Mouse (Mus musculus) heart, adult 2 months (tissue): ENCODE results near the gene Synpo2. TPM values are rescaled to one million over a fixed set of nuclear protein-coding genes. Genes with fewer than 3 reads are reported as not detected.

Source experiments
- DNase-seq, 2 experiments: peaks; one replicate each; pipeline ENCODE4 v3.0.0; 2021
- H3K27ac ChIP-seq: fragments of 200-600 bp; 2 replicates; pipeline ENCODE4 v1.8.1; 2022
- H3K27me3 ChIP-seq: fragments of 200-500 bp; 2 replicates; pipeline ENCODE4 v1.6.1; 2012; ENCODE audit warnings: mild to moderate bottlenecking, low read length, inconsistent platforms, mixed read lengths; ENCODE audit not compliant: control insufficient read depth, insufficient read depth
- H3K36me3 ChIP-seq: fragments of 200-500 bp; 2 replicates; pipeline ENCODE4 v1.6.1; 2012; ENCODE audit warnings: low read length, inconsistent platforms; ENCODE audit not compliant: control insufficient read depth, insufficient read depth
- H3K4me1 ChIP-seq: fragments of 200-500 bp; 2 replicates; pipeline ENCODE4 v1.6.1; 2011; ENCODE audit warnings: low read length; ENCODE audit not compliant: control insufficient read depth, insufficient read depth
- H3K4me3 ChIP-seq: fragments of 200-600 bp; 2 replicates; pipeline ENCODE4 v1.8.1; 2022
- H3K79me2 ChIP-seq: fragments of 200-500 bp; replicated peaks from 2 replicates; pipeline ENCODE4 v1.6.1; 2012; ENCODE audit warnings: mild to moderate bottlenecking, inconsistent platforms, low read length, moderate library complexity, mixed read lengths; ENCODE audit not compliant: control insufficient read depth, insufficient read depth
- H3K9ac ChIP-seq: fragments of 200-500 bp; 2 replicates; pipeline ENCODE4 v1.6.1; 2012; ENCODE audit warnings: low read depth, mild to moderate bottlenecking, control low read depth, inconsistent platforms, low read length, mixed read lengths
- CTCF ChIP-seq: fragments of 200-600 bp; IDR thresholded peaks from 2 replicates; pipeline ENCODE4 v1.8.1; 2022; ENCODE audit warnings: antibody characterized with exemption, mild to moderate bottlenecking, moderate library complexity
- EP300 ChIP-seq: fragments of 200-500 bp; IDR thresholded peaks from 2 replicates; pipeline ENCODE4 v1.6.1; 2011; ENCODE audit warnings: low read depth, low read length, control low read depth; ENCODE audit not compliant: insufficient read depth
- POLR2A ChIP-seq: fragments of 200-500 bp; IDR thresholded peaks from 2 replicates; pipeline ENCODE4 v1.6.1; 2011; ENCODE audit warnings: mild to moderate bottlenecking, low read depth, low read length, control low read depth; ENCODE audit not compliant: insufficient read depth
- WGBS: fragments of 180-500 bp; shearing (Covaris S2); methylation state at CpG from one replicate; pipeline ENCODE4 v1.1.7; 2018; 5-methylcytosine and 5-hydroxymethylcytosine counted together
- intact Hi-C: fragments of 180-260 bp; cut with DNase I; formaldehyde crosslinking; loops from one replicate; pipeline ENCODE4 v1.15.1; 2025
- polyA plus RNA-seq: library from polyadenylated mRNA; depleted of rRNA; stranded (reverse); fragments of >200 nt; gene quantifications from 2 replicates; pipeline ENCODE4 v1.2.3, GENCODE M21; 2012
- total RNA-seq, 2 experiments: library from RNA; stranded (reverse); gene quantifications; 2 replicates each; pipeline ENCODE4 v1.2.3; 2021

Gene Synpo2
- total and polyA plus RNA-seq, 3 experiments = 19.3 to 97.5 (median 85.8) TPM

DNA sequence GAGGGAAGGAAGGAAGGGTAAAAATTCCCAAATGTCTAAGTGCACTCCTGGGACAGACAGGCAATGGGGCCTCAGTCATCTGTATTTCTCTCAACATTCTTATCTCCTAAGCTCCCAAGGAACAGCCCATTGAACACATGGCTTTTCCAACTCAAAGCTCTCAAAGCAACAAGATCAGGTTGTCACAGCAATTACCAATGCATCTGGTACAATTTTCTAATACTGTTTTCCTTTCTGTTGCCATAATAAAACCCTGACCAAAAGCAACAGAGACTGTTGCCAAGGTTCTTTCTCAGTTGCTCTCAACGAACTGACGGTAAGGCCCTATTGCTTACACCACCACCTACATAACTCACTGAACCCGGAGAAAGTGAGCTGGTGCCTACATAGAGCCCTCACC, 8.7 kb downstream of the Synpo2 start:
- Histone ChIP-seq H3K27ac (no peak overlapping the region; the same call in 1 of the 2 replicates), H3K9ac (no peak overlapping the region), H3K27me3 (no peaks in the 10 kb centered on the region), H3K36me3 (peaks cover 4% of the 10 kb centered on the region), H3K4me3 (no peak overlapping the region), H3K4me1 (peaks cover 3% of the 10 kb centered on the region), H3K79me2 (no peaks in the 10 kb centered on the region)
- intact Hi-C loops = loop anchor here (5.0 kb wide), 1 partner anchor 35 kb away; no protein-coding TSS in a partner anchor
- DNase-seq = no peak
- TF ChIP-seq CTCF (no peak), POLR2A (no peak), EP300 (no peak)
- WGBS = 45% methylated on average over 3 of the region's 3 CpGs

DNA sequence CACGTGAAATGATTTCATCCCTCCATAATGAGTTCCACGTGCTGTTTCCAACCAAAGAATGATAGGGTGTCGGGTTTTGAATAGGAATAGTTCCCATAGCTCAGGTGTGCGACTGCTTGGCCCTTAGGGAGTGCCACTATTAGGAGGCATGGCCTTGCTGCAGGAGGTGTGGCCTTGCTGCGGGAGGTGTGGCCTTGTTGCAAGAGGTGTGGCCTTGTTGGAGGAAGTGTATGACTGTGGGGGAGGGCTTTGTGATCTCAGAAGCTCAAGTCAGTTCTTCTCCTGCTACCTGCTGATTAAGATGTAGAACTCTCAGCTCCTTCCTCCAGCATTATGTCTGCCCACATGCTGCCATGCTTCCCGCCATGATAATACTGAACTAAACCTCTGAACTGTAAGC, 17.3 kb downstream of the Synpo2 start:
- H3K27ac ChIP-seq = no peak overlapping the region
- no peaks in the 10 kb centered on the region for H3K36me3 ChIP-seq
- intact Hi-C loops = no loop called here
- H3K4me3 ChIP-seq = no peak overlapping the region
- TF ChIP-seq CTCF (no peak), POLR2A (no peak), EP300 (no peak)
- 63% methylated on average over 6 of the region's 6 CpGs for WGBS
- no peaks in the 10 kb centered on the region for H3K4me1 ChIP-seq
- no peak overlapping the region for H3K9ac ChIP-seq
- no peaks in the 10 kb centered on the region for H3K27me3 ChIP-seq
- DNase-seq = no peak
- H3K79me2 ChIP-seq = peaks cover 3% of the 10 kb centered on the region; the same call in 1 of the 2 replicates

DNA sequence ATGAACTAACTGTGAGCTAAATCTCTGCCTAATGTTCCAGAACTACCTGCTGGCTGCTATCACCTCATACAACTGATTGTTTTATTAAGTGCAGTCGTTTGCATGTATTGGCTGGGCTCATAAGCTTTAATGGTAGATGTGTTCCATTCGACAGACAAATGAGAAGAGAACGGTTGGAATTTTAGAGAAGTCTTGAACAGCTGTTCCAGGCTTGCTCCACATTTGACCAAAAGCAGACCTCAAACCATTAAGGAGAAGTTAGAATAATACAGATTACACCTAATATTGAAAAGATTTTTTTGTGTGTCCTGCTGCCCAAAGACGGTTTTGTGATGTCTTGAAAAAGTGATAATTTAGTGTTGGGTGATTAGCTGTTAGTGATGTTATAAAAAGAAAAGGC, 27.1 kb downstream of the Synpo2 start:
- intact Hi-C loops = no loop called here
- H3K4me3 ChIP-seq = no peak overlapping the region
- H3K79me2 ChIP-seq = no peaks in the 10 kb centered on the region
- H3K36me3 ChIP-seq = peaks cover 5% of the 10 kb centered on the region
- H3K9ac ChIP-seq = no peak overlapping the region
- H3K4me1 ChIP-seq = peaks cover 7% of the 10 kb centered on the region
- H3K27me3 ChIP-seq = no peaks in the 10 kb centered on the region
- no peak for TF ChIP-seq EP300
- no peak for TF ChIP-seq CTCF
- no peak for TF ChIP-seq POLR2A
- 70% methylated on average over 4 of the region's 4 CpGs for WGBS
- no peak for DNase-seq
- no peak overlapping the region for H3K27ac ChIP-seq

DNA sequence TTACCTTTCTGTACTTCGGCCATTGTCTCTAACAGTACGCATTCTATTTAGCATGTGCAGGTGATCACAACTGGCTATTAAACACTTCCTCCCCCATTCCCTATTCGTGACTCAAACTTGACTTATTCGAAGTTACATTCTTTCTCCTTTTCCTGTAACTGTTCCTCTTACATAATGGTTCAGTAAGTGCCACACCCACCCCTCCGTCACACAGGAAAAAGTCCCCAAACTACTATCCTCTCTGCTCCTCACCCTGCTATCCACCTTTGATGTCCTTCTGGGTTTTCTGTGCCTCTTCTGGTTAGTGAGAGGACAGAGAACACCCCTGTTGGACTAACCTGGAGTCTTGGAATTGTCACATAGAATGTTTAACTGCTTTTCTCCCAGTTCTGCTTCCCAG, 28.6 kb downstream of the Synpo2 start:
- Histone ChIP-seq H3K9ac (no peak overlapping the region), H3K79me2 (no peaks in the 10 kb centered on the region), H3K4me1 (peaks cover 7% of the 10 kb centered on the region), H3K36me3 (peaks cover 6% of the 10 kb centered on the region), H3K27me3 (no peaks in the 10 kb centered on the region), H3K4me3 (no peak overlapping the region), H3K27ac (no peak overlapping the region)
- TF ChIP-seq EP300 = no peak
- no peak for TF ChIP-seq POLR2A
- no peak for TF ChIP-seq CTCF
- no peak for DNase-seq
- 47% methylated on average over 5 of the region's 5 CpGs for WGBS
- intact Hi-C loops = no loop called here

DNA sequence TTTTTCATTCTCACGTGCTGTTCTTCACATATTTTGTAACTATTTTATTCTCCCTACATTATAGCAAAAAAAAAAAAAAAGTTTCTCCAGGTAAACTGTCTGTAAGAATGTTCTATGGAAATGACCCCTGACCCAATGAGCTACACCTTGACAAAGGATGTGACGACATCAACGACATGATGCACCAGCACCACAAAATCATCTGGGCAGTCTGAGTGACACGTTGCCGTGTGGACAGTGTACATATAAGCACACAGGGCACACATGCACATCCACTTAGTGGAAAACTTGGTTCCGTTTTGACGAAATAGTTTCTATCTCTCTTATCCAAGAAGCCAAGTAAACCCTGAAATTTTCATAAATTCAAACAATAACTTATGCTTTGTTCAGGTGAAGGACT, 30.5 kb downstream of the Synpo2 start:
- Histone ChIP-seq H3K9ac (no peak overlapping the region), H3K27me3 (no peaks in the 10 kb centered on the region), H3K79me2 (no peaks in the 10 kb centered on the region), H3K36me3 (peaks cover 6% of the 10 kb centered on the region), H3K4me3 (no peak overlapping the region), H3K4me1 (peaks cover 7% of the 10 kb centered on the region), H3K27ac (peak overlapping the region; percentile 50)
- intact Hi-C loops = no loop called here
- 63% methylated on average over 7 of the region's 7 CpGs for WGBS
- TF ChIP-seq EP300 = no peak
- no peak for TF ChIP-seq CTCF
- no peak for TF ChIP-seq POLR2A
- no peak for DNase-seq

DNA sequence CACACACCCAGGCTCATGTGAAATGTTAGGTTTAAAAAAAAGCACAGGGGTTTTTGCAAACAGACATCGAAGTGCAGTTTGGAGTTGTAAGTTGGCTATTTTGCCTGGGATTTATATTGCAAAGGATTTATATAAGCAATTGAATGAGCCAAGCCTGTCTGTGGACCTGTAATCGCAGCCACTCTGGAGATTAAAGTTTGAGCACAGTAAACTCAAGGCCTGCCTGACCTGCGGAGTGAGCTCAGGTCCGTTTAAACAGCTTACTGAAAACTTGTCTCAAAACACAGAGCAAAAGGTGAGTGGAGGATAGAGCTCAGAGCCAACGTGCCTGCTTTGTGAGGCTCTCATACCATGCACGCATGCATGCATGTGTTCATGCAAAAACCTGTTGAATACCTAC, 30.9 kb downstream of the Synpo2 start:
- Histone ChIP-seq H3K27me3 (no peaks in the 10 kb centered on the region), H3K27ac (peak overlapping the region; percentile 50), H3K9ac (no peak overlapping the region), H3K36me3 (peaks cover 6% of the 10 kb centered on the region), H3K4me3 (no peak overlapping the region), H3K4me1 (peaks cover 7% of the 10 kb centered on the region), H3K79me2 (no peaks in the 10 kb centered on the region)
- 49% methylated on average over 6 of the region's 6 CpGs for WGBS
- intact Hi-C loops = no loop called here
- DNase-seq = no peak
- TF ChIP-seq POLR2A = no peak
- no peak for TF ChIP-seq EP300
- no peak for TF ChIP-seq CTCF

DNA sequence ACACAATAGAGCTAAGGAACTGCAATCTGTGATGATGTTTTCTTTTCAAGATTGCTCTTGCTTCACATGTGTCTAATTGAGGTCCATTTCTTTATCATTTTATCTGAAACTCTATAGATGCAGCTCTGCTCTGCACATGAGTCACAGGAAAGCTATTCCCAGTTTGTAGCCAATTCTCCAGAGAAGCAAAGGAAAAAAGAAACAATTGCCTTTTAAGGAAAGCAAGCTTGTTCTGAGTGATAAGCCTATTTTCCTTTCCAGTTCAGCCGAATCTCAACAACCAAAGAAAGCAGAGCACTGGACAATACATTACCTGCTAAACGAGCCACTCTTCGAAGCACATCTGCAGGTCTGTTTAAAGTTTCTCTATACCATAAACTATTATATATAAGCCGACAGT, 31.3 kb downstream of the Synpo2 start:
- WGBS = 24% methylated on average over 4 of the region's 4 CpGs
- DNase-seq = no peak
- intact Hi-C loops = no loop called here
- TF ChIP-seq POLR2A (0 out of 2 replicates have a peak, but pooled peaks have one; percentile 27), EP300 (no peak)
- Histone ChIP-seq H3K27ac (peak overlapping the region; percentile 50), H3K4me1 (peaks cover 7% of the 10 kb centered on the region), H3K27me3 (no peaks in the 10 kb centered on the region), H3K9ac (no peak overlapping the region), H3K36me3 (peaks cover 6% of the 10 kb centered on the region), H3K4me3 (no peak overlapping the region), H3K79me2 (no peaks in the 10 kb centered on the region)
